Mouse (Mus musculus): ENCODE measurements around the gene Pi4ka.

Pi4ka gene

GRCm38 (mm10) chr16:17271856-17272255 is 134.3 kb downstream of the Pi4ka start:
- DNase-seq (ENCODE audit: low spot score): no peak

GRCm38 (mm10) chr16:17271124-17271523 is 135.0 kb downstream of the Pi4ka start:
- peak; percentile 56 for DNase-seq (ENCODE audit: low spot score)

GRCm38 (mm10) chr16:17269872-17270271 is 136.2 kb downstream of the Pi4ka start:
- no peak for DNase-seq (ENCODE audit: low spot score)

GRCm38 (mm10) chr16:17267937-17268336 is 138.2 kb downstream of the Pi4ka start:
- no peak for DNase-seq (ENCODE audit: low spot score)

GRCm38 (mm10) chr16:17266113-17266512 is 140.0 kb downstream of the Pi4ka start:
- no peak for DNase-seq (ENCODE audit: low spot score)

GRCm38 (mm10) chr16:17261341-17261740 is 144.8 kb downstream of the Pi4ka start:
- DNase-seq (ENCODE audit: low spot score): no peak

GRCm38 (mm10) chr16:17258917-17259316 is 147.2 kb downstream of the Pi4ka start:
- DNase-seq (ENCODE audit: low spot score): no peak

- no peak for DNase-seq (ENCODE audit: low spot score)
These were observed 148.7 kb downstream of the Pi4ka start for GRCm38 (mm10) chr16:17257359-17257821.

GRCm38 (mm10) chr16:17255270-17255669 is 150.8 kb downstream of the Pi4ka start:
- DNase-seq (ENCODE audit: low spot score): no peak

- DNase-seq (ENCODE audit: low spot score): no peak
These were observed 152.0 kb downstream of the Pi4ka start for GRCm38 (mm10) chr16:17254005-17254597.

- DNase-seq (ENCODE audit: low spot score): no peak
These were observed 153.3 kb downstream of the Pi4ka start for GRCm38 (mm10) chr16:17252841-17253240.

GRCm38 (mm10) chr16:17252086-17252726 is 153.9 kb downstream of the Pi4ka start:
- no peak for DNase-seq (ENCODE audit: low spot score)

- DNase-seq (ENCODE audit: low spot score): peak; percentile 85
These were observed 154.6 kb downstream of the Pi4ka start for GRCm38 (mm10) chr16:17251539-17251938.

GRCm38 (mm10) chr16:17249135-17249534 is 157.0 kb downstream of the Pi4ka start:
- peak; percentile 55 for DNase-seq (ENCODE audit: low spot score)

GRCm38 (mm10) chr16:17247727-17248126 is 158.4 kb downstream of the Pi4ka start:
- peak; percentile 33 for DNase-seq (ENCODE audit: low spot score)

GRCm38 (mm10) chr16:17244996-17245395 is 161.1 kb downstream of the Pi4ka start:
- no peak for DNase-seq (ENCODE audit: low spot score)

- DNase-seq (ENCODE audit: low spot score): no peak
These were observed 162.4 kb downstream of the Pi4ka start for GRCm38 (mm10) chr16:17243731-17244130.

- no peak for DNase-seq (ENCODE audit: low spot score)
These were observed 166.7 kb downstream of the Pi4ka start for GRCm38 (mm10) chr16:17239409-17239808.

- DNase-seq (ENCODE audit: low spot score): peak; percentile 41
These were observed 168.5 kb downstream of the Pi4ka start for GRCm38 (mm10) chr16:17237634-17238033.

- DNase-seq (ENCODE audit: low spot score): peak; percentile 73
These were observed 171.0 kb downstream of the Pi4ka start for GRCm38 (mm10) chr16:17234916-17235665.

- DNase-seq (ENCODE audit: low spot score): peak; percentile 46
These were observed 171.6 kb downstream of the Pi4ka start for GRCm38 (mm10) chr16:17234499-17234895.

- peak; percentile 35 for DNase-seq (ENCODE audit: low spot score)
These were observed 172.2 kb downstream of the Pi4ka start for GRCm38 (mm10) chr16:17233702-17234498.

All from urinary bladder, postnatal 14 days (tissue).